Mouse (Mus musculus): Measurements from ENCODE around the gene Gnat2. TPM values are rescaled to one million over a fixed set of nuclear protein-coding genes. Genes with fewer than 3 reads are reported as not detected.

Gene Gnat2
- polyA plus RNA-seq, 1 experiment = 0.03 TPM

- Histone ChIP-seq H3K27me3 (ENCODE audit: control insufficient read depth) (peaks cover 5% of the 10 kb centered on the region), H3K9me3 (ENCODE audit: control insufficient read depth, low read length) (no peaks in the 10 kb centered on the region), H3K36me3 (ENCODE audit: control insufficient read depth) (peaks cover 8% of the 10 kb centered on the region), H3K4me1 (ENCODE audit: control insufficient read depth) (peaks cover 74% of the 10 kb centered on the region), H3K4me3 (replicated peaks) (no peak overlapping the region)
- no peak for TF ChIP-seq TAL1 (IDR thresholded peaks at IDR 0.05; ENCODE audit: low read length)
- no peak for TF ChIP-seq GATA1 (IDR thresholded peaks at IDR 0.05; ENCODE audit: low read length)
Measured at GRCm38 (mm10) chr3:108090561-108090960, 2.0 kb upstream of the Gnat2 start.

DNA sequence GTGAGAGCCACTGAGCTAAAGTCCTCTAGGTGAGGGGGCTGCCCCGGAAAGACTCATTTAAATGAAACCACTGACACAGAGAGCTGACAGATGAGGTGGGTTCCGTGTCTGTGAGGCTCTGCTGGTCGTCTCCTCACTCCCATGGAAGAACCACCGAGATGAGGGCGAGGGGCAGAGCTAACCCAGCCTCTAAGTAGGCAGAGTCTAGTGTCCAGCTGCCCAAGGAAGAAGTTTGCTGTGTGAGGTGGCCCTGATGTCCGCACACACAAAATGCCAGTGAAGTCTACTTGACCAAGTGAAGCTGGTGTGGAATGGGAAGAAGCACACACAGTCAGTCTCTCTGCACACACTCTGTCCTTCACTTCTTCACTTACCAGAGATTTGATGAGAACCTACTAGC, 559 bp upstream of the Gnat2 start:
- Histone ChIP-seq H3K4me1 (ENCODE audit: control insufficient read depth) (peaks cover 74% of the 10 kb centered on the region), H3K4me3 (replicated peaks) (no peak overlapping the region), H3K36me3 (ENCODE audit: control insufficient read depth) (peaks cover 8% of the 10 kb centered on the region), H3K27me3 (ENCODE audit: control insufficient read depth) (peaks cover 5% of the 10 kb centered on the region), H3K9me3 (ENCODE audit: control insufficient read depth, low read length) (no peaks in the 10 kb centered on the region)
- TF ChIP-seq GATA1 (IDR thresholded peaks at IDR 0.05; ENCODE audit: low read length) (no peak), TAL1 (IDR thresholded peaks at IDR 0.05; ENCODE audit: low read length) (no peak)

DNA sequence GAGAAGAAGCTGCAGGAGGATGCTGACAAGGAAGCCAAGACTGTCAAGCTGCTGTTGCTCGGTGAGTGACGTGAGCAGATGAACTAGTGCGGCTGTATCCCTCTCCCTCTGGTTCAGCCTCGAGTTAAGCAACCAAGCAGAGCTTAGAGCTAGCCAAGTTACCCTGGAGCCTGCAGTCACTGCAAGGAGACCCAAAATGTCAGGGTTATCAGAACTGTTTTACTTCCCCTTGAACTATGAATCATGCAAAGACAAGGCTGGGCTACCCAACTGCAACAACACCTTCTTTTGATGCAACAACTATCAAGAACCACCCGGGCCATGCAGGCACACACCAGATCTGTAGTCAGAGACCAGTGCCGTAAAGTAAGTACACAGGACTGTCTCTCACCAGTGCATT, 717 bp downstream of the Gnat2 start:
- no peak for TF ChIP-seq TAL1 (IDR thresholded peaks at IDR 0.05; ENCODE audit: low read length)
- TF ChIP-seq GATA1 (IDR thresholded peaks at IDR 0.05; ENCODE audit: low read length) = no peak
- Histone ChIP-seq H3K27me3 (ENCODE audit: control insufficient read depth) (peaks cover 5% of the 10 kb centered on the region), H3K4me1 (ENCODE audit: control insufficient read depth) (peaks cover 80% of the 10 kb centered on the region), H3K4me3 (replicated peaks) (no peak overlapping the region), H3K36me3 (ENCODE audit: control insufficient read depth) (peaks cover 13% of the 10 kb centered on the region), H3K9me3 (ENCODE audit: control insufficient read depth, low read length) (no peaks in the 10 kb centered on the region)

GRCm38 (mm10) chr3:108094146-108094545, 1.6 kb downstream of the Gnat2 start:
- Histone ChIP-seq H3K4me3 (replicated peaks) (no peak overlapping the region), H3K9me3 (ENCODE audit: control insufficient read depth, low read length) (no peaks in the 10 kb centered on the region), H3K4me1 (ENCODE audit: control insufficient read depth) (peaks cover 82% of the 10 kb centered on the region), H3K27me3 (ENCODE audit: control insufficient read depth) (peaks cover 5% of the 10 kb centered on the region), H3K36me3 (ENCODE audit: control insufficient read depth) (peaks cover 18% of the 10 kb centered on the region)
- TF ChIP-seq TAL1 (IDR thresholded peaks at IDR 0.05; ENCODE audit: low read length) (no peak), GATA1 (IDR thresholded peaks at IDR 0.05; ENCODE audit: low read length) (no peak)

GRCm38 (mm10) chr3:108094976-108095760, 2.6 kb downstream of the Gnat2 start:
- peak overlapping the region; percentile 3 for H3K4me3 ChIP-seq (replicated peaks)
- peaks cover 28% of the 10 kb centered on the region for H3K36me3 ChIP-seq (ENCODE audit: control insufficient read depth)
- TF ChIP-seq GATA1 (IDR thresholded peaks at IDR 0.05; ENCODE audit: low read length) (no peak), TAL1 (IDR thresholded peaks at IDR 0.05; ENCODE audit: low read length) (no peak)
- no peaks in the 10 kb centered on the region for H3K9me3 ChIP-seq (ENCODE audit: control insufficient read depth, low read length)
- H3K27me3 ChIP-seq (ENCODE audit: control insufficient read depth) = peaks cover 5% of the 10 kb centered on the region
- H3K4me1 ChIP-seq (ENCODE audit: control insufficient read depth) = peaks cover 83% of the 10 kb centered on the region

DNA sequence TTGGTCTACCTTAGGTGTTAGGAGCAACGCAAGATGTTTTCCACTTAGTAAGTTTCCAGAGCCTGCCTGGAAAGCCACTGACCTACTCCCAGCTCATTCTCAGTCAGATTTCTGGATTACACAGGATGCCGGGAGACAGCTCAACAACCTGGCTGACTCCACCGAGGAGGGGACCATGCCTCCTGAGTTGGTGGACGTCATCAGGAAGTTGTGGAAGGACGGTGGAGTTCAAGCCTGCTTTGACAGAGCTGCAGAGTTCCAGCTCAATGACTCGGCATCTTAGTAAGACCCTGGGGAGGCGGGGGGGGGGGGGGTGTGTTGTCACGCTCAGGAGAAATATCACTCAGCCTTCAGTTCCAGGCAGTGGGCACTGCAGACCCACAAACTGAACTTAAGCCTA, 3.6 kb downstream of the Gnat2 start:
- Histone ChIP-seq H3K4me3 (replicated peaks) (peak overlapping the region; percentile 54), H3K27me3 (ENCODE audit: control insufficient read depth) (peaks cover 5% of the 10 kb centered on the region), H3K9me3 (ENCODE audit: control insufficient read depth, low read length) (no peaks in the 10 kb centered on the region), H3K36me3 (ENCODE audit: control insufficient read depth) (peaks cover 37% of the 10 kb centered on the region), H3K4me1 (ENCODE audit: control insufficient read depth) (peaks cover 87% of the 10 kb centered on the region)
- TF ChIP-seq TAL1 (IDR thresholded peaks at IDR 0.05; ENCODE audit: low read length) (no peak), GATA1 (IDR thresholded peaks at IDR 0.05; ENCODE audit: low read length) (no peak)

DNA sequence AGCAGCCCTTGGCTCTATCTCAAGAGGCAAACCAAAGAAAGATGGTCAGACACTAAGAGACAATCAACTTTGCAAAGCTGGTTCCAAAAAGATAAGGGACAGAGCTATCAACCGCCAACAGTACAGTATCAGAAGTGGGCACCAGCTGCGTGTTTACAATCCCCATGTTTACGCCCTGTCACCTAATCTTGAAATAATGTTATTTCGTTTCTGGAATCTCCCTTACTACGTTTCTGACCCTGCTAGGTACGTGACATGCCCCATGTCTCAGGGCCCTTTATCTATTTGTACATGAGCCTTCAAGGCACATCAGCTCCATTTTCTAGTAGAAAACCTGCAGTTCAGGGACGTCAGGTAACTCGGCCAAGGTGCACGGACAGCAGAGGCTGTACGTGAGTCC, 4.1 kb downstream of the Gnat2 start:
- H3K4me3 ChIP-seq (replicated peaks) = peak overlapping the region; percentile 54
- peaks cover 40% of the 10 kb centered on the region for H3K36me3 ChIP-seq (ENCODE audit: control insufficient read depth)
- TF ChIP-seq TAL1 (IDR thresholded peaks at IDR 0.05; ENCODE audit: low read length) (peak; percentile 94), GATA1 (IDR thresholded peaks at IDR 0.05; ENCODE audit: low read length) (peak; percentile 97)
- H3K9me3 ChIP-seq (ENCODE audit: control insufficient read depth, low read length) = no peaks in the 10 kb centered on the region
- H3K27me3 ChIP-seq (ENCODE audit: control insufficient read depth) = peaks cover 5% of the 10 kb centered on the region
- peaks cover 89% of the 10 kb centered on the region for H3K4me1 ChIP-seq (ENCODE audit: control insufficient read depth)

DNA sequence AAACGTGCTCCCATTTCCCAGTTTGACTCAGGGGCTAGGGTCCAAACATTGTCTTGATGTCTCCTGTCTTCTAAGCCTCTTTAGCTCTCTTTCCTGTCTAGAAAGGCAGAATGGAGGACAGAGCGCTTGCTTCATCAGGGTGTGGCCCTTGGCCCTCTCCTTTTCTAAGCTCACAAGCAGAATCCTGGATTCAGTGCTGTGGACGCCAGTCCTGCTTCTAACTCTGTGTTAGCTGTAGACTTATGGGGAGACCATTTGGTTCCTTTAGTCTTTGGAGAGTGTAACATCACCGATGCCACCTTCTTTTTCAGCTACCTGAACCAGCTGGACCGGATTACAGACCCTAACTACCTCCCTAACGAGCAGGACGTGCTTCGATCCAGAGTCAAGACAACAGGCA, 5.1 kb downstream of the Gnat2 start:
- no peak for TF ChIP-seq GATA1 (IDR thresholded peaks at IDR 0.05; ENCODE audit: low read length)
- TF ChIP-seq TAL1 (IDR thresholded peaks at IDR 0.05; ENCODE audit: low read length) = no peak
- Histone ChIP-seq H3K27me3 (ENCODE audit: control insufficient read depth) (no peaks in the 10 kb centered on the region), H3K4me3 (replicated peaks) (peak overlapping the region; percentile 54), H3K4me1 (ENCODE audit: control insufficient read depth) (peaks cover 85% of the 10 kb centered on the region), H3K9me3 (ENCODE audit: control insufficient read depth, low read length) (no peaks in the 10 kb centered on the region), H3K36me3 (ENCODE audit: control insufficient read depth) (peaks cover 45% of the 10 kb centered on the region)

DNA sequence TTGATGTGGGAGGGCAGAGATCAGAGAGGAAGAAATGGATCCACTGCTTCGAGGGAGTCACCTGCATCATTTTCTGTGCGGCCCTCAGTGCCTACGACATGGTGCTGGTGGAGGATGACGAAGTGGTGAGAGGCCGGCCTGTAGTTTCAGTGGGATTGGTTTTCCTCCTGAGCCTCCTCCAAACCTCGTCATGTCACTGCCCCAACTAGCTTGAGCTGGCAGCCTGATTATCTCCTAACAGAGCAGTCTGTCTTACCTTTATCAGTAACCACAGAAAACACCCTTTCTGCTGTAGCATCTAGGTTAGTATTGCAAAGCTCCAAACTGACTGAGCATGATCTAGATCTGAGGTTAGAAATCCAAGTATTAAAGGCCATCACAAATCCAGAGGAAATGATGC, 5.7 kb downstream of the Gnat2 start:
- peak overlapping the region; percentile 54 for H3K4me3 ChIP-seq (replicated peaks)
- no peaks in the 10 kb centered on the region for H3K9me3 ChIP-seq (ENCODE audit: control insufficient read depth, low read length)
- peaks cover 52% of the 10 kb centered on the region for H3K36me3 ChIP-seq (ENCODE audit: control insufficient read depth)
- TF ChIP-seq GATA1 (IDR thresholded peaks at IDR 0.05; ENCODE audit: low read length) (peak; percentile 78), TAL1 (IDR thresholded peaks at IDR 0.05; ENCODE audit: low read length) (peak; percentile 75)
- peaks cover 79% of the 10 kb centered on the region for H3K4me1 ChIP-seq (ENCODE audit: control insufficient read depth)
- H3K27me3 ChIP-seq (ENCODE audit: control insufficient read depth) = no peaks in the 10 kb centered on the region
